Mouse (Mus musculus) c-Kit-positive CD71-positive TER-119-negative erythroid progenitor cells, embryonic 14.5 days (primary cell): ENCODE data around the gene Rab33b.
"Not testable (repeated sequence)": the region's sequence is repeated elsewhere in the genome, so short reads cannot be mapped to it uniquely, and the experiment has no call there.

Source experiments
- DNase-seq: peaks from one replicate; pipeline ENCODE4 v3.0.0-alpha.2; 2013; ENCODE audit warnings: low read depth

Rab33b gene

GRCm38 (mm10) chr3:51483741-51484359 is at the start of gene Rab33b:
TSS of gene Rab33b (plus strand) at chr3:51483920.
- DNase-seq, result peak; percentile 87

DNA sequence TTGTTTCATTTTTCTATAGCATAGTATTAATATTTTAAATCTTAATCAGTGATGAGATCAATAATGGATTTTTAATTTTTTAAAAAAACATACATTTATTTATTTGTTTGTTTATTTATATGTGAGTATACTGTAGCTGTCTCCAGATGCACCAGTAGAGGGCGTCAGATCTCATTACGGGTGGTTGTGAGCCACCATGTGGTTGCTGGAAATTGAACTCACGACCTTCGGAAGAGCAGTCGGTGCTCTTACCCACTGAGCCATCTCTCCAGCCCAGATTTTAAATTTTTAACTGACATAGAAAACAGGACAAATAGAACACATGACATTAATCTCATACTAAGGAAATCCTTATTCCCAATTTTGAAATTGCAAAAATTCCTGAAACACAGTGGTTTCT is 49.4 kb upstream of the Rab33b start:
- not testable (repeated sequence) for DNase-seq

GRCm38 (mm10) chr3:51434871-51435595 is 48.7 kb upstream of the Rab33b start:
- DNase-seq, result no peak

GRCm38 (mm10) chr3:51468530-51468929 is 15.2 kb upstream of the Rab33b start:
- DNase-seq, result no peak

- DNase-seq, result no peak
Observed at GRCm38 (mm10) chr3:51475706-51476105, 8.0 kb upstream of the Rab33b start.

DNA sequence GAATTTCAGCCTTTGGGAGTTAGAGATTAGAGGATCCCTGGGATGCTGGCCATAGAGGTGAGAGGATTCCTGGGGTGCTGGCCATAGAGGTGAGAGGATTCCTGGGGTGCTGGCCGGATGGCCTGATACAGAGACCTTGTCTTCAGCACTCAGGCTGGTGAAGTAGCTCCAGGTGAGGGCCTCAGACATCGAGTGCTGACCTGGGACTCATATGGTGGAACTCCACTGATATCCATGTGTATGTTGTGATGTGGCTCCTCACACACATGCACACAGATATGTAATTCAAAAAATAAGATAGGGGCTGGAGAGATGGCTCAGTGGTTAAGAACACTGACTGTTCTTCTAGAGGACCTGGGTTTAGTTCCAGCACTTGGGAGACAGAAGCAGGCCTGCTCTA is 3.8 kb upstream of the Rab33b start:
- no peak for DNase-seq

GRCm38 (mm10) chr3:51481059-51481458 is 2.7 kb upstream of the Rab33b start:
- peak; percentile 57 for DNase-seq

DNA sequence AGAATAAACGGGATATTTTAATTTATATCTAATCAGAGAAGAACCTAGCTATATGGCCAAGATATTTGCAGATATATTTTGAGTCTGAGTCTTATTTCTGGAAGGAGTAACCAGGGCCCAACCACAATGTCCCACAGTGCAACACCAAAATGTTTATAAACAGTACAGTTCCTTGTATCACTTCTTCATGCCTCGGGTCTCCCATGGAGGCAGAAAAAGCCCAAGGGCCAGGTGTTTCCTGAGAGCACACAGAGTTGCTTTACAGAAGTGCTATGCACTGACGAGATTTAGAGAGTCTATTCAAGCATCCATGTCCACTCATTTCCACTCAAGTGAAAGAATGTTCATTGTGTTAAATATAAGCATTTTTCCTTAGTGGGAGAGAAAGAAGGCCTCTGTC is 1.8 kb upstream of the Rab33b start:
- DNase-seq, result no peak

GRCm38 (mm10) chr3:51482781-51483180 is 939 bp upstream of the Rab33b start:
- DNase-seq, result no peak

- DNase-seq, result no peak
Observed at GRCm38 (mm10) chr3:51484370-51484769, 650 bp downstream of the Rab33b start.

GRCm38 (mm10) chr3:51485347-51485746 is 1.6 kb downstream of the Rab33b start:
- DNase-seq, result no peak

GRCm38 (mm10) chr3:51486491-51487195 is 2.9 kb downstream of the Rab33b start:
- DNase-seq, result no peak

- DNase-seq, result no peak
Observed at GRCm38 (mm10) chr3:51490088-51490753, 6.5 kb downstream of the Rab33b start.

DNA sequence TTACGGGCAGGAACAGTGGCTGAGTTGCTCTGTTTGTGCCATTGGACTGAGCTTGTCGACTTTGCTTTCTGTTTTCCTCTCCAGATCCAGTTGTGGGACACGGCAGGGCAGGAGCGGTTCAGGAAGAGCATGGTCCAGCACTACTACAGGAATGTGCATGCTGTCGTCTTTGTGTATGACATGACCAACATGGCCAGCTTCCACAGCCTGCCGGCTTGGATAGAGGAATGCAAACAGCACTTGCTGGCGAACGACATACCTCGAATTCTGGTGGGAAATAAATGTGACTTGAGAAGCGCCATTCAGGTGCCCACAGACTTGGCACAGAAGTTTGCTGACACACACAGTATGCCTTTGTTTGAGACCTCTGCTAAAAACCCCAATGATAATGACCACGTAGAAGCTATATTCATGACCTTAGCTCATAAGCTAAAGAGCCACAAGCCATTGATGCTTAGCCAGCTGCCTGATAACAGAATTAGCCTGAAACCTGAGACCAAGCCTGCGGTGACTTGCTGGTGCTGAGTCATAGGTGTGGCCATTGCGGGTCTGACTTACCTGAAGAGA is 9.6 kb downstream of the Rab33b start:
- no peak for DNase-seq

GRCm38 (mm10) chr3:51494466-51494865 is 10.7 kb downstream of the Rab33b start:
- no peak for DNase-seq

DNA sequence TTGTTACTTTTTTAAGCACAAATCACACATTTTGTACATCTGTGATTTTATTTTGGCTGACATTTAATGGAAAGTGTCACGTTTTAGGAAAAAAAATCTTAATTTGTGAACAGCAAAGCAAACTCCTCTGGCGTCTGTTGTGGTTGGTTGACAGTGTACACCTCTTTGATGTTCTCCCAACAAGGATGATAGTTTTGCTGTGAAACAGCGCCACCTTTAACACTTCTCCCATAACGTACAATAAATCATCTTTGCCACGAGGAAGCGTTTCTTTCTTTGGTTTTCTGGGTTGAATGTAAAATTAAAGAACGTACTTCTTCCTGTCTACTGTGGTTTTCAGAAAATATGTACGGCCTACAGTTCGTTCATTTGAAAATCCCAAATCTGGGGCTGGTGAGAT is 11.9 kb downstream of the Rab33b start:
- no peak for DNase-seq

DNA sequence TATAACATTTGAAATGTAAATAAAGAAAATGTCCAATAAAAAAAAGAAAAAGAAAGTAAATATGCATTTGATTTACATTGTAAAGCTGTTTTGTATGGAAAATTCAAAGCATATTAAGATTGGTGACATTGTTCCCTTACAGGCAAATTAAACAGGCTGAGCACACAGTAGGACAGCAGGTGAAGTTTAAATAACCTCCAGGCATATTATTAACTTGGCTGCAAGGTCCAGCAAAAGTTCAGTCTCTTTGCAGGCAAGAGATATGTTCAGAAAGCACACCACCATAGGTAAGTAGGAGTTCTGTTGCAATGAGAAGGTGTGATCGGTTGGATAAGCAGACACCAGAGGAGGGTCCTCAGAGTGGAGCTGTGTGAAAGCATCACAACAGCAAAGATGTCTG is 14.3 kb downstream of the Rab33b start:
- no peak for DNase-seq

GRCm38 (mm10) chr3:51498659-51499058 is 14.9 kb downstream of the Rab33b start:
- DNase-seq, result no peak

DNA sequence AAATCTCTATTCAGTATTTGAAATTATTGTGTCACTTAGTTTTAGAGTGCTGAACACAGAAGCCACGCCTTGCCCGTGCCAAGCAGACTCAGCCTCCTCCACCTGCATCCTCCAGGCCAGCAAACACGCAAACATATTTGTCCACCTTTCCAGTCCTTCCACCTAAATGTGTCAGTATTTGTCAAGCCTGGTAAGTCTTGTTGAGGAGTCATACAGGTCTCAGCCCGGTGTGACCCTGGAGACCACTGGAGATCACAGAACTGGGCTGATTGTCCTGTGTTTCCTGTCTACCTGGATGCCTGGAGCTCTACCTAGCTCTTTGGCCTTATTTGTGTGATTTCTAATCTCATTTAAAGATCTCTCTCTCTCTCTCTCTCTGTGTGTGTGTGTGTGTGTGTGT is 16.2 kb downstream of the Rab33b start:
- DNase-seq, result no peak

DNA sequence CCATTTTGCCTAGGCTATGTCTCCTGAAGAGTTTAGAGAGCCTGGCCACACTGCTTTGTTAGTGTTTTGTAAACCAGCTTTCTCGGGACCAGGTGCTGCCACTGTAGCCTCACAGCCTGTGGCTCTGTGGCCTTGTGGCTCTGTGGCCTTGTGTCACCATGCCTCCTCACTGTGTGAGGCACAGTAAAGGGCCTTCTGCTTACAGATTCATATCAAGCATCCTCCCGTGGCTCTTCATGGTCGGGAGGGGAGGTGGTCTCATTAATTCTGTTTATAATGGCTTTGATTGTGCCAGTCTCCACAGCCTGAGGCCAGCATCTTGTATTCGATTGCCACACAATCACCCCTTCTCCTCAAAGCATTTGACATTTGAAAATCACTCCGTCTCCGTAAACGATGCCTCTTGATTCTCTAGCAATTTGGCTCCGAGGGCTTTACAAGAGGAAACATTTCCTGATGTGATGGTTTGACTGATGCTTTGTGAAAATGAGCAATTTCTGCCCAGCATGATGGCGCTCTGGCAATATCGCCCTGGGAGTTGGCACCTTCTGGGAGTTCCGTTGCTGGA is 20.7 kb downstream of the Rab33b start:
- DNase-seq, result no peak

GRCm38 (mm10) chr3:51505465-51505864 is 21.7 kb downstream of the Rab33b start:
- no peak for DNase-seq

DNA sequence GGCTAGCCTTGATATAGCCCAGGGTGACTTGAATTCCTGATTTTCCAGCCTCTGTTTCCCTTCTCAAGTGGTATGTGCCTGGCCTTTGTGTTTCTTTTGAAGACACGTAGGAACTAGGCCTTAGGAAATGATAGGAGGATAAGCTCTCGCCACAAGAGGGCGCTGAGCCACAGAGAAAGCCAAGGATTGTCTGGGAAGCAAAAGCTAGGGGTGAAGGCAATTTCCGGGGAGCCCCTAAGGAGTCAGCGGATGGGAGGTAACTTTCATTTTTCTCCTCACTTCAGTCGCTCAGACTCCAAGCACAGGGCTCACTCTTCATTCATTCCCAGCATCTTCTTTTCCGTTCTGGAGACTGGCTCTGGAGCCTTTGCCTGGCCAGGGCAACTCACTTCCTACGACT is 27.2 kb downstream of the Rab33b start:
- peak; percentile 86 for DNase-seq
